Mouse (Mus musculus): Measurements from ENCODE around the gene Nppb.

Gene Nppb

DNA sequence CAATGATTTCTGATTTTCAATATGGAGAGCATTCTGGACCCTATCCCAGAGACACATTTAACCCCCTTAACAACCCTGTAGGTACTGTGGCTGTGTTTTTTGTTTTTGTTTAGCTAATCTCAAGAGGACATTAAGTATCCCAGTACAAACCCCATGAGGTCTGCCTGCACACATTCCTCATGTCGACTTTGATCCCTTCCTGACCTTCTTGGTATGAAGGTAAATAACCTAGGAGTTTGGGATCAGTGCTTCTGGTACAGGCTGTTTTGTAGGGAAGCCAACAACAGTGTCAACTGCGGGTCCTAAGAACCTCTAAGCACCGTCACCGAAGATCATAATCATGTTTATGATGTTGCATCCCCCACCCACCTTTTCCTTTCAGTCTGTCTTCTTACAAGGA is 7.9 kb upstream of the Nppb start:
- DNase-seq (ENCODE audit: low spot score) = no peak

DNA sequence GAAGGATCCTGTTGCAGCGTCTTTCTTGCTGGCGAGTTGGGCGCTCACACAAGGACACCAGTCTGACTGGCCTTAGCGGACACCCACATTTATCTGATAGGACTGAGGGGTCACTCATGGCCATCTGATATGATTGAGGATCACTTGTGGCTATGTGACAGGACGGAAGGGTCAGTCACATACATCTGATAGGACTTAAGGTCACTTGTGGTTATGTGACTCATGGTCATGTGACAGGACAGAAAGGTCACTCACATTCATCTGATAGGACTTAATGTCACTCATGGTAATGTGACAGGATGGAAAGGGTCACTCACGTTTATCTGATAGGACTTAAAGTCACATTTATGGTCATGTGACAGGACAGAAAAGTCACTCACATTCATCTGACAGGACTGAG is 7.2 kb upstream of the Nppb start:
- DNase-seq (ENCODE audit: low spot score) = no peak

- DNase-seq (ENCODE audit: low spot score) = no peak
Observed at GRCm38 (mm10) chr4:147979441-147979860, 6.1 kb upstream of the Nppb start.

DNA sequence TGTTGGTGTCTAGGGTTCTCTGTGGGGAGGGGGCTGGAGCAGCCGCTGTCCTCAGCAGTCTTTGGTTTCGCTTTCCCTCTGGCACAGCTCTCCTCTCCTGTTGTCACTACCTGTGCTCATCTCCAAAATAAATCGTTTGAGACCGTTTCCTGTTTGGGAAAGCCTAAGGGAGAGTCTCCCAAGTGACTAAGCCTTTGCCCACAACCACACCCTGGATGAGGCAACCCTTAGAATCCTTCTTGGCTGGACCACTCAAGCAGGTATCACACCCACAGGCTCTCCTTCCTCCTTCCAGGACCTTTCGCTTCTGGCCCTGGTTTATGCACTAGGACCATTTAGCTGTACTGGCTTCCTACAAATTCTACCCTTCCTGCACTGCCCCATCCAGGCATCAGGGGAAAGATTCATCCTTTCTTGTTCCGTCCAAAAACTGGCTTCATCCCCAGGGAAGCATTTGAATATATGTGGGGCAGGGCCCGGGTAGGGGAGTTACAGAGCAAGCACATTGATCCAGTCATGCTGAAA is 8.0 kb downstream of the Nppb start:
- DNase-seq (ENCODE audit: low spot score) = no peak

DNA sequence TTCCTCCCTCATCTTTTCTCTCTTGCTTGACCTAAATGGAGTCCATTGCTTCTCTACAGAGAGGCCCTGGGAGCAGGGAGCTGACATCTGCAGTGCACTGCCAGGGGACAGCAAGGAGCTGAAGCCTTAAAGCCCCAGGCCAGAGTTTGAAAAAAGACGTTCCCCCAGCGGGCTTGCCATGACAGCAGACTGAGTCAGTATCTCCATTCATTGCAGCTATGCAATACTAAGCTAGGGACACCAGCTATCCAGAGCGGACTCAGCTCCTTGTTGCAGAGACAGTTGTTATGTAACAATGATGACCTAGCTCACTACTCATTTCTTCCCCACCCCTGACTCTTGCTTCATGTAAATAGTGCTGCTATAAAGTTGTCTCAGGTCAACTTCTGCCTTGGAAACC is 9.7 kb downstream of the Nppb start:
- DNase-seq (ENCODE audit: low spot score) = no peak

DNA sequence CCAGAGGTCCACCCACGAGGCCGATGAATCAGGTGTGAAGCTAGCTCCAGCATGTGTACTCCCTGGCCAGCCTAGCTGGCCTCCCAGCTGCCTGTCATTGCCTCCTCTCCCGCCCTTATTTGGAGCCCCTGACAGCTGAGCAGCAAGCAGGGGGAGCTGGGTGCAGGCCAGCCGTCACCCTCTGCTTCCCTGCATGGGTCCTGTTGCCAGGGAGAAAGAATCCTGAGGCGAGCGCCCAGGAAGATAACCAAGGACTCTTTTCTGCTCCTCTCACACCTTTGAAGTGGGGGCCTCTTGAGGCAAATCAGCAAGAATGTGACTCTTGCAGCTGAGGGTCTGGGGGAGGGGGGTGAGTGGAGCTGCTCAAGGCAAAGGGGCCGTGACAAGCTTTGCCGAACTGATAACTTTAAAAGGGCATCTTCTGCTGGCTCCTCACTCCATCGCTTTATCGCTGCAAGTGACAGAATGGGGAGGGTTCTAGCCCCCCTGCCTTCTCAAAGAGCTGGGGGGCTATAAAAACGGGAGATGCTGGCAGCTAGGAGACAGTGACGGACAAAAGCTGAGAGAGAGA is 14.7 kb downstream of the Nppb start, which contains the start of gene Nppa:
Nppa (plus strand) TSS at position 521 of the 571 bp plus-strand sequence.
- DNase-seq (ENCODE audit: low spot score) = no peak

DNA sequence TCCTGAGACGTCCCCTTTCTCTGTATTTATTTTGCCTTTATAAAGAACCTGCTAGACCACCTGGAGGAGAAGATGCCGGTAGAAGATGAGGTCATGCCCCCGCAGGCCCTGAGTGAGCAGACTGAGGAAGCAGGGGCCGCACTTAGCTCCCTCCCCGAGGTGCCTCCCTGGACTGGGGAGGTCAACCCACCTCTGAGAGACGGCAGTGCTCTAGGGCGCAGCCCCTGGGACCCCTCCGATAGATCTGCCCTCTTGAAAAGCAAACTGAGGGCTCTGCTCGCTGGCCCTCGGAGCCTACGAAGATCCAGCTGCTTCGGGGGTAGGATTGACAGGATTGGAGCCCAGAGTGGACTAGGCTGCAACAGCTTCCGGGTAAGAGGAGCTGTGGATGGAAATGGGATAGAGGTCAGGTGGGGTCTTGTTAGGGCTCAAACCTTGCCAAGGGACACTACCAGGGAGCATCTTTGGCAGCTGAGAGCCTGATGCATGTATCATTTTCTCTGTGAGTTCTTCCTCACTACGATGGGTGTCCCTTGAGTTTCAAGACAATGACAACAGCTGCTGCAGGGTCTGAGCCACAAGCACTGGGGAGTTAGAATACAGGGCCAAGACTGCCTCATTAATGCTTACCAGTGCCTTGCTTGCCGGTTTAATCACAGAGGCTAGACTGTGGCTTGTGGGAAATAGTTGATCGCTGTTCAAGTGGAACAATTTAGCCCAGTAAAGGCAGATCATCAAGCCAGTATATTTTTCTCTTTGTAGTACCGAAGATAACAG is 15.6 kb downstream of the Nppb start:
- no peak for DNase-seq (ENCODE audit: low spot score)

DNA sequence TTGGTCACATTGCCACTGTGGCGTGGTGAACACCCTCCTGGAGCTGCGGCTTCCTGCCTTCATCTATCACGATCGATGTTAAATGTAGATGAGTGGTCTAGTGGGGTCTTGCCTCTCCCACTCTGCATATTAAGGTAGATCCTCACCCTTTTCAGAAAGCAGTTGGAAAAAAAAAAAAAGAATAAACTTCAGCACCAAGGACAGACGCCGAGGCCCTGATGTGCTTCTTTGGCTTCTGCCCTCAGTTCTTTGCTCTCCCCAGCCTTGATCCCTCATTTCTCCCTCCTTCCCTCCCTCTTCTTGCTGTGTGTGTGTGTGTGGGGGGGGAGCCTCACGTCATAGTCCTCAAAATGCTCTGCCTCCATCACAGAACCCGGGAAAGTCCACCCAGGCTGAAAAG is 16.3 kb downstream of the Nppb start:
- DNase-seq (ENCODE audit: low spot score) = no peak

- no peak for DNase-seq (ENCODE audit: low spot score)
Observed at GRCm38 (mm10) chr4:148004361-148004760, 18.8 kb downstream of the Nppb start.

- peak; percentile 18 for DNase-seq (ENCODE audit: low spot score)
Observed at GRCm38 (mm10) chr4:148008412-148008811, 22.8 kb downstream of the Nppb start.

- no peak for DNase-seq (ENCODE audit: low spot score)
Observed at GRCm38 (mm10) chr4:148009641-148010040, 24.1 kb downstream of the Nppb start.

- DNase-seq (ENCODE audit: low spot score) = no peak
Observed at GRCm38 (mm10) chr4:148011332-148011731, 25.7 kb downstream of the Nppb start.

GRCm38 (mm10) chr4:148012216-148012615 is 26.6 kb downstream of the Nppb start:
- DNase-seq (ENCODE audit: low spot score) = no peak

DNA sequence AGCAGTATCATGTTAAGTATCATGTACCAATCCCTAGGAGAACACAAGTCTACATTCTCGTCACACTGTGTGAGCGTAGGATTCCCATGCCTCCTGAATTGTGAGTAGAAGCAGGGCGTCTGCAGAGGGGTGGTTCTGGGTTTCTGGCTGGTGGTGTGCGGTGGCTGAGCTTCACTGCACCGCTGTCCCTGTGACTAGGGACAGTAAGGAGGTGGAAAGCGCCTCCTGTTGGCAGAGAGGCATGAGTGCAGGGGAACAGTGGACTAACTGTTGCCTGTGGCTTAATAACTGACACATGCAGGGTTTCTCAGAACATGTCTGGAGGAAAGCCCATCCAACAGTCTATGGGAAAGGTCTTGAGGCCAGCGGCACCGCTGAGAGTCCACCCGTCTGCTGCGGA is 29.8 kb downstream of the Nppb start:
- DNase-seq (ENCODE audit: low spot score) = no peak

- DNase-seq (ENCODE audit: low spot score) = no peak
Observed at GRCm38 (mm10) chr4:148016981-148017380, 31.4 kb downstream of the Nppb start.

DNA sequence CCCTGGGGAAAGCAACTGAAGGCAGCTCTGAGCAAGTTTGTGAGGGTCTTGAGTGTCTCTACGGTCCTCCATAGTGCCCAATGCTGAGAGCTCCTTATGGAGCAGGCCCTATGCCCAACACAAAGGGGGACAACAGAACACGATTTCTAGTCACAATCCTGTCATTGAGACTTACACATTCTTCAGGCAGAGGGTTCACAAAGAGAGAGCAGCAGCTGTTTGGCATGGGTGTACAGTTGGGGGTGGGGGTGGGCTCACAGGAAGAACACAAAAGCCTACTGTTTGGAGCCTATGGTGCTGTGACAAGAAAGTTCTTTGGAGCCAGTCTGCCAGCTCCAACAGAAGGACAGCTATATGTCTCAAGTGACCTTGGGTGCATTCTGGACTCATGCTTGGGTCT is 32.8 kb downstream of the Nppb start:
- no peak for DNase-seq (ENCODE audit: low spot score)

- DNase-seq (ENCODE audit: low spot score) = no peak
Observed at GRCm38 (mm10) chr4:148024003-148024402, 38.4 kb downstream of the Nppb start.

- DNase-seq (ENCODE audit: low spot score) = no peak
Observed at GRCm38 (mm10) chr4:148029297-148029696, 43.7 kb downstream of the Nppb start.

DNA sequence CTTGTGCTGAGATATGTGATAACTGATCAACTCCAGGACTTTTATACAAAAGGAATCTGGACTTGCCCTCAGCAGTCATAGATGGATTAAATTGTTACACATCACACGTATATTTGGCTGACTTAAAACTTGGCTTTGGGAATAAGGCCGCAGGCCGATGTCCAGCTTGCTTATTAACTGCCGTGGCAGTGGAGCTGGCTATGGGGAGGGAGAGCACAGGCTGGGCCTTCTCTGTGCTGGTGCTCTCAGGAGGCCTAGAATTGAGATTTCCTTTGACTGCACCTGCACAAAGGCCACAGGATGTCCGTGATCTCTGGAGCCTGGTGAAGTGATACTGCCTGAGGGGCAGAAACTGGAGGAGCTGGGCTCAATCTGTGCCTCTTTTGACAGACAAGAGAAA is 44.9 kb downstream of the Nppb start:
- DNase-seq (ENCODE audit: low spot score) = no peak

GRCm38 (mm10) chr4:148033858-148034410 is 48.3 kb downstream of the Nppb start:
- DNase-seq (ENCODE audit: low spot score) = no peak

DNA sequence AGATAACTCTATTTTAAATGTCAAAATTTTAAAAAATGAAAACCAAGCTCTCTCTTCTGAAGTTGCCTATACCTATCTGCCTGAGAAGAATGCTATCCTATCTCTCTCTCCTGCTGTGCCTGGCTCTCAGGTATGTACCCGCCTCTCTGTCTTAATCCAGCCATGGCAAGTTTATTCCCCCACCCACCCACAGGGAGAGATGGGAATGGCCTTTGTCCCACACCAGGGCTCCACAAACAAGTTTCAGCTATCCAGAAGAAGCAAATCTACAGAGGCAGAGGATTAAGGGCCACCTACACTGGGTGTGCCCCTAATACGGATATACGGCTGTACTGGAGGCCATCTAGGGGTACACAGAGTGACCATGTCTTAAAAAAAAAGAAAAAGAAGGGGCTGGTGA is 49.9 kb downstream of the Nppb start:
- no peak for DNase-seq (ENCODE audit: low spot score)

Data from ovary, postnatal 14 days (tissue).